Mouse (Mus musculus) CH12.LX (cell line): Measurements from ENCODE around the gene Ptprd. TPM values are rescaled to one million over a fixed set of nuclear protein-coding genes. Genes with fewer than 3 reads are reported as not detected.

Source experiments
- DNase-seq: peaks from one replicate; pipeline ENCODE4 v3.0.0-alpha.2; 2013; ENCODE audit errors: extremely low read depth
- H3K27ac ChIP-seq: 2 replicates; pipeline ENCODE4 v1.5.1; 2012; ENCODE audit warnings: low read depth, mild to moderate bottlenecking, control low read depth, moderate library complexity; ENCODE audit not compliant: insufficient read depth
- H3K27me3 ChIP-seq: replicated peaks from 2 replicates; pipeline ENCODE3; 2012; ENCODE audit warnings: inconsistent platforms
- H3K36me3 ChIP-seq, 2 experiments: replicated peaks in 1 of 2; 2 replicates each; pipeline versions ENCODE3 to v1.6.1; 2012; ENCODE audit warnings: inconsistent platforms in 1 of 2, low read length in 1 of 2, mild to moderate bottlenecking in 1 of 2, mixed read lengths in 1 of 2, moderate library complexity in 1 of 2; ENCODE audit not compliant: control insufficient read depth in 1 of 2, insufficient read depth in 1 of 2
- H3K4me1 ChIP-seq, 2 experiments: 2 replicates each; pipeline ENCODE4 v1.6.1; 2012; ENCODE audit warnings: inconsistent platforms in 1 of 2, moderate library complexity in 1 of 2; ENCODE audit not compliant: insufficient read depth in 2 of 2, control insufficient read depth in 1 of 2
- H3K4me2 ChIP-seq: 2 replicates; pipeline ENCODE4 v1.6.1; 2012; ENCODE audit warnings: low read depth, mild to moderate bottlenecking, control low read depth; ENCODE audit not compliant: poor library complexity, insufficient read depth, severe bottlenecking
- H3K4me3 ChIP-seq, 3 experiments: fragments of 150-350 bp in 1 of 3; sonication (generic) in 1 of 3; replicated peaks in 1 of 3; 2 replicates each; pipeline versions ENCODE3 to v1.5.1; 2011 to 2012; ENCODE audit warnings: low read depth in 2 of 3, low read length in 2 of 3, mild to moderate bottlenecking in 2 of 3, moderate library complexity in 2 of 3, control low read depth in 1 of 3, improper control_type of control experiment in 1 of 3, inconsistent platforms in 1 of 3, mixed read lengths in 1 of 3; ENCODE audit not compliant: poor library complexity in 1 of 3
- H3K79me2 ChIP-seq: replicated peaks from 2 replicates; pipeline ENCODE4 v1.6.1; 2012; ENCODE audit warnings: mild to moderate bottlenecking, moderate library complexity; ENCODE audit not compliant: control insufficient read depth, poor library complexity, insufficient read depth, severe bottlenecking; ENCODE audit errors: extremely low read depth
- H3K9ac ChIP-seq: 2 replicates; pipeline ENCODE4 v1.6.1; 2012; ENCODE audit warnings: low read depth, mild to moderate bottlenecking, control low read depth, moderate library complexity; ENCODE audit not compliant: insufficient read depth
- H3K9me3 ChIP-seq: replicated peaks from 2 replicates; pipeline ENCODE3; 2012; ENCODE audit warnings: low read length, inconsistent platforms, mixed read lengths
- BHLHE40 ChIP-seq: IDR thresholded peaks from 2 replicates; pipeline ENCODE4 v1.6.1; 2011; ENCODE audit warnings: mild to moderate bottlenecking, low read depth, low read length, improper control_type of control experiment
- CHD2 ChIP-seq: IDR thresholded peaks from 2 replicates; pipeline ENCODE4 v1.6.1; 2011; ENCODE audit warnings: low read length, improper control_type of control experiment
- E2F4 ChIP-seq: IDR thresholded peaks from 2 replicates; pipeline ENCODE4 v1.6.1; 2011; ENCODE audit warnings: low read depth, low read length, improper control_type of control experiment; ENCODE audit not compliant: insufficient replicate concordance
- ELF1 ChIP-seq: IDR thresholded peaks from 2 replicates; pipeline ENCODE4 v1.6.1; 2014; ENCODE audit warnings: low read depth, mild to moderate bottlenecking, inconsistent platforms, low read length, improper control_type of control experiment
- GABPA ChIP-seq: IDR thresholded peaks from 2 replicates; pipeline ENCODE4 v1.6.1; 2012; ENCODE audit warnings: low read depth, low read length, improper control_type of control experiment, inconsistent platforms; ENCODE audit not compliant: insufficient replicate concordance
- KAT2A ChIP-seq: IDR thresholded peaks from 2 replicates; pipeline ENCODE4 v1.6.1; 2012; ENCODE audit warnings: low read length, improper control_type of control experiment, inconsistent platforms; ENCODE audit not compliant: insufficient replicate concordance
- MAFK ChIP-seq: IDR thresholded peaks from 2 replicates; pipeline ENCODE4 v1.6.1; 2011; ENCODE audit warnings: low read length, improper control_type of control experiment; ENCODE audit not compliant: insufficient replicate concordance
- MAZ ChIP-seq: IDR thresholded peaks from 2 replicates; pipeline ENCODE4 v1.6.1; 2012; ENCODE audit warnings: low read depth, mild to moderate bottlenecking, inconsistent platforms, low read length, improper control_type of control experiment, moderate library complexity
- MEF2A ChIP-seq: IDR thresholded peaks from 2 replicates; pipeline ENCODE4 v1.6.1; 2014; ENCODE audit warnings: low read depth, mild to moderate bottlenecking, inconsistent platforms, low read length, improper control_type of control experiment, borderline replicate concordance
- MYC ChIP-seq: IDR thresholded peaks from 2 replicates; pipeline ENCODE4 v1.6.1; 2011; ENCODE audit warnings: low read depth, mild to moderate bottlenecking, improper control_type of control experiment, low read length
- NELFE ChIP-seq: IDR thresholded peaks from 2 replicates; pipeline ENCODE4 v1.6.1; 2011; ENCODE audit warnings: low read depth, low read length, improper control_type of control experiment
- PAX5 ChIP-seq: IDR thresholded peaks from 2 replicates; pipeline ENCODE4 v1.6.1; 2012; ENCODE audit warnings: low read length, inconsistent platforms, mixed read lengths
- RAD21 ChIP-seq: IDR thresholded peaks from 2 replicates; pipeline ENCODE4 v1.6.1; 2011; ENCODE audit warnings: low read depth, mild to moderate bottlenecking, low read length, improper control_type of control experiment, moderate library complexity
- RCOR1 ChIP-seq: conservative IDR thresholded peaks from 2 replicates; pipeline ENCODE4 v1.6.1; 2012; ENCODE audit warnings: low read depth, mild to moderate bottlenecking, inconsistent platforms, low read length, improper control_type of control experiment
- TBP ChIP-seq: conservative IDR thresholded peaks from 2 replicates; pipeline ENCODE4 v1.6.1; 2011; ENCODE audit warnings: low read depth, low read length, improper control_type of control experiment
- TCF12 ChIP-seq: IDR thresholded peaks from 2 replicates; pipeline ENCODE4 v1.6.1; 2014; ENCODE audit warnings: low read depth, mild to moderate bottlenecking, inconsistent platforms, low read length, improper control_type of control experiment
- UBTF ChIP-seq: IDR thresholded peaks from 2 replicates; pipeline ENCODE4 v1.6.1; 2012; ENCODE audit warnings: low read depth, mild to moderate bottlenecking, inconsistent platforms, low read length, improper control_type of control experiment, moderate library complexity
- USF1 ChIP-seq: IDR thresholded peaks from 2 replicates; pipeline ENCODE4 v1.6.1; 2014; ENCODE audit warnings: low read depth, mild to moderate bottlenecking, inconsistent platforms, low read length, improper control_type of control experiment
- USF2 ChIP-seq: conservative IDR thresholded peaks from 2 replicates; pipeline ENCODE4 v1.6.1; 2011; ENCODE audit warnings: low read depth, low read length, improper control_type of control experiment
- ZKSCAN1 ChIP-seq: IDR thresholded peaks from 2 replicates; pipeline ENCODE4 v1.6.1; 2012; ENCODE audit warnings: low read depth, inconsistent platforms, low read length, improper control_type of control experiment, borderline replicate concordance
- ZMIZ1 ChIP-seq: IDR thresholded peaks from 2 replicates; pipeline ENCODE4 v1.6.1; 2012; ENCODE audit warnings: low read depth, mild to moderate bottlenecking, inconsistent platforms, low read length, improper control_type of control experiment
- dilution Hi-C: fragments of 300-500 bp; cut with MboI; formaldehyde crosslinking; loops from 2 replicates; pipeline ENCODE4 v1.14.3; 2020; ENCODE audit warnings: low sequenced_read_pairs; ENCODE audit not compliant: extremely low pct_unique_long_range_greater_than_20kb, extremely low pct_ligation_motif_present
- in situ Hi-C: fragments of 300-500 bp; cut with MboI; formaldehyde crosslinking; loops from 3 replicates; pipeline ENCODE4 v1.14.3; 2019; ENCODE audit warnings: low sequenced_read_pairs, low pct_ligation_motif_present, low pct_unique_long_range_greater_than_20kb, mixed read lengths
- polyA plus RNA-seq: library from polyadenylated mRNA; unstranded; fragments of >175 nt; gene quantifications from 2 replicates; pipeline ENCODE4 v1.2.1, GENCODE M21; 2012; ENCODE audit warnings: low read depth; ENCODE audit not compliant: insufficient read length
- total RNA-seq, 2 experiments: library from RNA; depleted of rRNA; stranded (reverse); fragments of 300-350 nt in 1 of 2; fragments of >200 nt in 1 of 2; gene quantifications; 2 replicates each; pipeline ENCODE4 v1.2.3; 2012 to 2014

Gene Ptprd
- total and polyA plus RNA-seq, 3 experiments = not detected

- in situ Hi-C loops (no loop called here), dilution Hi-C loops (no loop called here)
- Histone ChIP-seq H3K27me3 (no peaks in the 10 kb centered on the region), H3K4me1 (no peaks in the 10 kb centered on the region), H3K4me3 (no peak overlapping the region), H3K4me2 (no peak overlapping the region), H3K36me3 (no peaks in the 10 kb centered on the region), H3K9me3 (peaks cover 30% of the 10 kb centered on the region), H3K27ac (no peak overlapping the region), H3K79me2 (no peaks in the 10 kb centered on the region), H3K9ac (no peak overlapping the region)
- no peak for TF ChIP-seq MAFK
- no peak for TF ChIP-seq CHD2
- TF ChIP-seq RAD21 = no peak
- no peak for TF ChIP-seq PAX5
- TF ChIP-seq GABPA = no peak
- no peak for TF ChIP-seq E2F4
- no peak for DNase-seq
Measured at GRCm38 (mm10) chr4:76344059-76344458, 1867.7 kb downstream of the Ptprd start.

GRCm38 (mm10) chr4:76337926-76338325 is 1873.8 kb downstream of the Ptprd start:
- no peak overlapping the region for H3K4me2 ChIP-seq
- DNase-seq = no peak
- H3K27me3 ChIP-seq = no peaks in the 10 kb centered on the region
- H3K9me3 ChIP-seq = peaks cover 29% of the 10 kb centered on the region
- no peaks in the 10 kb centered on the region for H3K4me1 ChIP-seq
- H3K79me2 ChIP-seq = no peaks in the 10 kb centered on the region
- H3K9ac ChIP-seq = no peak overlapping the region
- TF ChIP-seq PAX5 (no peak), TCF12 (no peak), MYC (no peak), MEF2A (no peak), KAT2A (no peak), UBTF (no peak), TBP (no peak), BHLHE40 (no peak), NELFE (no peak), ZKSCAN1 (no peak), RCOR1 (no peak), E2F4 (no peak), USF2 (no peak), ZMIZ1 (no peak), MAZ (no peak), ELF1 (no peak), USF1 (no peak)
- H3K27ac ChIP-seq = no peak overlapping the region
- in situ Hi-C loops = no loop called here
- H3K4me3 ChIP-seq = no peak overlapping the region
- no peaks in the 10 kb centered on the region for H3K36me3 ChIP-seq
- dilution Hi-C loops = no loop called here
